Mouse (Mus musculus): ENCODE results near the gene P2ry2. TPM values are rescaled to one million over a fixed set of nuclear protein-coding genes. Genes with fewer than 3 reads are reported as not detected.

Gene P2ry2
- polyA plus RNA-seq (2017; shearing (Covaris generic)), result not detected

DNA sequence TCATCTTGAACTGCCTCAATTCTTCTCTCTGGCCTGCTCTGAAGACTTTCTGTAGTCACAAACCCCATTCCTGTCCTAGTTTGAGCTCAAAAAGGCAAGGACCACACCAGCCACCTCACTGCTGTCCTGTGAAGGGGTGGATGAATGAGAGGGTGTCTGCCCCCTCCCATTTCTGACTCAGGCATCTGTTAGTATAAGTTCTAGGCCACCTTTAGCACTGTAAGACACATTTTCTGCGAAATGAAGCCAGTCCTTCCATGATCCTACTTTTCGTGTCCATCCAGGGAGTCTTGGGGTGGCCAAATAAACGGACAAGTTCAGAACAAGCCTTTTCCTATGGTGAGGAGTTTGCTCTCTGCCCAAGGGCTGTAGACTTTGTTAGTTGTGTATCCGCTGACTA, at the start of gene P2ry2:
Gene P2ry2 (minus strand): TSS at position 326 of the 400 bp plus-strand sequence.

DNA sequence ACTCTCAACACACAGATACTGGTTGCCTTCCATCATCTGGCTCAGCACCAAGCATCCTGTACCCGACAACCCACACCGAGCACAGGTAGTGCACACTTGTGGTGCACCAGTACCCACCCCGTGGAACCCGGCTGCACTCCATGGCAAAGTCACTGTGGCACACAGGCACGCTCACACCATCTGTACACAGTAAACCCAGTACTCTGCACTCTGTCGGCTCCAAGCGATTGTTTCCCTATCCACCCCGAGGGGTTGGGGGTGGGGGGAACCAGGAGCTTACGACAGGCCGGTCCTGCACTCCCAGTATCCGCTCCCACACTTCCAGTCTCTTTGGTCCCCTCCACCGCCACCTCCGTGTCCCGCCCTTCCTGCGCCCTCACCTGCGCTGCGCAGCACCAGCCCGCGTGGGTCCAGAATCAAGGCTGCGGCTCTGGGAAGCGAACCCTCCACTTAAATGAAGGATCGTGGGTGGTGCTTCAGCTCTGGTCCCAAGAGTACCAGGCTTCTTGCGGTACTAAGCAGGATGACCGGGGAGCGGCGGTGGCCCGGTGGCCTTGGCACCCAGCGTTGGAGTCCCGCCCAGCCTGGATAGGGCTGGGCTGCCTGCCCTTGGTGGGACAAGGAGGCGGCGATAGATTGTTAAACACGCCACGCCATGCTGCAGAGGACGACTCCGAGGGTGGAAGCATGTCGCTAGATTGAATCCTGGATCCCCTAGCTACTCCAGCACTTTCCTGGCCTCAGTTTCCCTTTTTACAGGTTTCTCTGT, 38.3 kb downstream of the P2ry2 start, which contains the start of gene P2ry6:
Gene P2ry6 (minus strand): TSS at position 515 of the 769 bp plus-strand sequence.

Other genes starting within 250 kb of the P2ry2 start
- gene Relt, start 149.4 kb downstream of the P2ry2 start, polyA plus RNA-seq (2017; shearing (Covaris generic)), result 38.5 TPM
- not detected for gene Arhgef17, start 80.8 kb downstream of the P2ry2 start, polyA plus RNA-seq (2017; shearing (Covaris generic))
- gene P2ry6, start 38.2 kb downstream of the P2ry2 start, polyA plus RNA-seq (2017; shearing (Covaris generic)), result not detected
- 43.9 TPM for gene Fchsd2, start 80.0 kb upstream of the P2ry2 start, polyA plus RNA-seq (2017; shearing (Covaris generic))

All from inflammation-experienced regulatory T-cells, adult 16 weeks (primary cell).